Mouse (Mus musculus) cerebellum, adult 2 months (tissue): ENCODE data around the gene Klhl2.

ENCODE experiments used
- CTCF ChIP-seq: fragments of 200-500 bp; IDR thresholded peaks from 2 replicates; pipeline ENCODE4 v1.5.1; 2011; ENCODE audit warnings: low read depth, mild to moderate bottlenecking, control low read depth, low read length, moderate library complexity, borderline replicate concordance; ENCODE audit not compliant: insufficient read depth
- POLR2A ChIP-seq: fragments of 200-500 bp; IDR thresholded peaks from 2 replicates; pipeline ENCODE4 v1.6.1; 2011; ENCODE audit warnings: low read length, control low read depth, borderline replicate concordance; ENCODE audit not compliant: insufficient read depth

- TF ChIP-seq CTCF (no peak), POLR2A (no peak)
These were observed 1.5 kb downstream of the Klhl2 start for GRCm38 (mm10) chr8:64848245-64848785.
